Mouse (Mus musculus) bone marrow, adult 2 months (tissue): Measurements from ENCODE around the gene Zfp668.

Experiments used
- CTCF ChIP-seq: fragments of 200-500 bp; IDR thresholded peaks from 2 replicates; pipeline ENCODE4 v1.5.1; 2011; ENCODE audit warnings: low read length, control low read depth; ENCODE audit not compliant: control insufficient read depth, insufficient read depth
- POLR2A ChIP-seq: fragments of 200-500 bp; IDR thresholded peaks from 2 replicates; pipeline ENCODE4 v1.6.1; 2011; ENCODE audit warnings: low read depth, mild to moderate bottlenecking, control low read depth, low read length, borderline replicate concordance; ENCODE audit not compliant: control insufficient read depth

DNA sequence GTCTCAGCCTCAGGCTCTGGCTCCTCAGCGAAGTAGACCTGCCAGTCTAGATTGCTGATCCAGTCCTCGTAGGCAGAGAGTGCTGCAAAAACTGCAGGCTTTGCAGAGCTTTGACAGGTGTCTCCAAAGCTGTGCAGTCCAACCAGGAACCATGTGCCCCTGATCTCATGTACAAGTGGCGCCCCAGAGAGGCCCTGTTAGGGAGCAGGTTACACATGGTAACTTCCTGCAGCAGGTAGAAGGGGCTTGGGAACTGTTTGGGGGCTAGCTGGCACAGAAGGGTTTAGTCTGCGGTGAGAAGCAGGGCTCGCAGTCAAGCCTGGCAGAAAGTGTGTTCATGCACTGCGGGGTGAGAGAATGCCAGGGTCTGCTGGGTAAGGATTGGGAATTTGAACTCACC is 9.9 kb upstream of the Zfp668 start:
- TF ChIP-seq CTCF (no peak), POLR2A (no peak)
